Mouse (Mus musculus) CH12.LX (cell line): ENCODE measurements around the gene 4930595D18Rik. TPM values are rescaled to one million over a fixed set of nuclear protein-coding genes. Genes with fewer than 3 reads are reported as not detected.
A peak's percentile ranks its signal among the peaks of the same experiment; 100 is the strongest.

Experiments
- DNase-seq: peaks from one replicate; pipeline ENCODE4 v3.0.0-alpha.2; 2013; ENCODE audit errors: extremely low read depth
- H3K27ac ChIP-seq: 2 replicates; pipeline ENCODE4 v1.5.1; 2012; ENCODE audit warnings: low read depth, mild to moderate bottlenecking, control low read depth, moderate library complexity; ENCODE audit not compliant: insufficient read depth
- H3K27me3 ChIP-seq: replicated peaks from 2 replicates; pipeline ENCODE3; 2012; ENCODE audit warnings: inconsistent platforms
- H3K36me3 ChIP-seq, 2 experiments: replicated peaks in 1 of 2; 2 replicates each; pipeline versions ENCODE3 to v1.6.1; 2012; ENCODE audit warnings: inconsistent platforms in 1 of 2, low read length in 1 of 2, mild to moderate bottlenecking in 1 of 2, mixed read lengths in 1 of 2, moderate library complexity in 1 of 2; ENCODE audit not compliant: control insufficient read depth in 1 of 2, insufficient read depth in 1 of 2
- H3K4me1 ChIP-seq, 2 experiments: 2 replicates each; pipeline ENCODE4 v1.6.1; 2012; ENCODE audit warnings: inconsistent platforms in 1 of 2, moderate library complexity in 1 of 2; ENCODE audit not compliant: insufficient read depth in 2 of 2, control insufficient read depth in 1 of 2
- H3K4me2 ChIP-seq: 2 replicates; pipeline ENCODE4 v1.6.1; 2012; ENCODE audit warnings: low read depth, mild to moderate bottlenecking, control low read depth; ENCODE audit not compliant: poor library complexity, insufficient read depth, severe bottlenecking
- H3K4me3 ChIP-seq, 3 experiments: fragments of 150-350 bp in 1 of 3; sonication (generic) in 1 of 3; replicated peaks in 1 of 3; 2 replicates each; pipeline versions ENCODE3 to v1.5.1; 2011 to 2012; ENCODE audit warnings: low read depth in 2 of 3, low read length in 2 of 3, mild to moderate bottlenecking in 2 of 3, moderate library complexity in 2 of 3, control low read depth in 1 of 3, improper control_type of control experiment in 1 of 3, inconsistent platforms in 1 of 3, mixed read lengths in 1 of 3; ENCODE audit not compliant: poor library complexity in 1 of 3
- H3K79me2 ChIP-seq: replicated peaks from 2 replicates; pipeline ENCODE4 v1.6.1; 2012; ENCODE audit warnings: mild to moderate bottlenecking, moderate library complexity; ENCODE audit not compliant: control insufficient read depth, poor library complexity, insufficient read depth, severe bottlenecking; ENCODE audit errors: extremely low read depth
- H3K9ac ChIP-seq: 2 replicates; pipeline ENCODE4 v1.6.1; 2012; ENCODE audit warnings: low read depth, mild to moderate bottlenecking, control low read depth, moderate library complexity; ENCODE audit not compliant: insufficient read depth
- H3K9me3 ChIP-seq: replicated peaks from 2 replicates; pipeline ENCODE3; 2012; ENCODE audit warnings: low read length, inconsistent platforms, mixed read lengths
- BHLHE40 ChIP-seq: IDR thresholded peaks from 2 replicates; pipeline ENCODE4 v1.6.1; 2011; ENCODE audit warnings: mild to moderate bottlenecking, low read depth, low read length, improper control_type of control experiment
- CHD1 ChIP-seq: IDR thresholded peaks from 2 replicates; pipeline ENCODE4 v1.6.1; 2012; ENCODE audit warnings: low read depth, low read length, improper control_type of control experiment, inconsistent platforms
- CHD2 ChIP-seq: IDR thresholded peaks from 2 replicates; pipeline ENCODE4 v1.6.1; 2011; ENCODE audit warnings: low read length, improper control_type of control experiment
- CTCF ChIP-seq, 2 experiments: IDR thresholded peaks in 1 of 2; conservative IDR thresholded peaks in 1 of 2; 2 replicates each; pipeline ENCODE4 v1.5.1; 2011 to 2012; ENCODE audit warnings: low read depth in 2 of 2, low read length in 2 of 2, improper control_type of control experiment in 1 of 2, inconsistent platforms in 1 of 2, mild to moderate bottlenecking in 1 of 2, moderate library complexity in 1 of 2
- E2F4 ChIP-seq: IDR thresholded peaks from 2 replicates; pipeline ENCODE4 v1.6.1; 2011; ENCODE audit warnings: low read depth, low read length, improper control_type of control experiment; ENCODE audit not compliant: insufficient replicate concordance
- EP300 ChIP-seq: IDR thresholded peaks from 2 replicates; pipeline ENCODE4 v1.6.1; 2011; ENCODE audit warnings: low read length, improper control_type of control experiment
- ETS1 ChIP-seq: conservative IDR thresholded peaks from 2 replicates; pipeline ENCODE4 v1.6.1; 2012; ENCODE audit warnings: low read depth, mild to moderate bottlenecking, inconsistent platforms, low read length, improper control_type of control experiment, moderate library complexity
- GABPA ChIP-seq: IDR thresholded peaks from 2 replicates; pipeline ENCODE4 v1.6.1; 2012; ENCODE audit warnings: low read depth, low read length, improper control_type of control experiment, inconsistent platforms; ENCODE audit not compliant: insufficient replicate concordance
- HCFC1 ChIP-seq: IDR thresholded peaks from 2 replicates; pipeline ENCODE4 v1.6.1; 2012; ENCODE audit warnings: low read depth, mild to moderate bottlenecking, inconsistent platforms, low read length, improper control_type of control experiment
- JUND ChIP-seq: conservative IDR thresholded peaks from 2 replicates; pipeline ENCODE4 v1.6.1; 2011; ENCODE audit warnings: low read depth, low read length, improper control_type of control experiment
- MAFK ChIP-seq: IDR thresholded peaks from 2 replicates; pipeline ENCODE4 v1.6.1; 2011; ENCODE audit warnings: low read length, improper control_type of control experiment; ENCODE audit not compliant: insufficient replicate concordance
- MAX ChIP-seq: IDR thresholded peaks from 2 replicates; pipeline ENCODE4 v1.6.1; 2011; ENCODE audit warnings: low read length, improper control_type of control experiment
- MXI1 ChIP-seq: IDR thresholded peaks from 2 replicates; pipeline ENCODE4 v1.6.1; 2011; ENCODE audit warnings: mild to moderate bottlenecking, low read depth, low read length, improper control_type of control experiment
- MYC ChIP-seq: IDR thresholded peaks from 2 replicates; pipeline ENCODE4 v1.6.1; 2011; ENCODE audit warnings: low read depth, mild to moderate bottlenecking, improper control_type of control experiment, low read length
- PAX5 ChIP-seq: IDR thresholded peaks from 2 replicates; pipeline ENCODE4 v1.6.1; 2012; ENCODE audit warnings: low read length, inconsistent platforms, mixed read lengths
- POLR2A ChIP-seq: IDR thresholded peaks from 2 replicates; pipeline ENCODE4 v1.6.1; 2011; ENCODE audit warnings: low read depth, mild to moderate bottlenecking, improper control_type of control experiment, low read length
- POLR2AphosphoS2 ChIP-seq: IDR thresholded peaks from 2 replicates; pipeline ENCODE4 v1.6.1; 2011; ENCODE audit warnings: low read depth, low read length, improper control_type of control experiment
- RCOR1 ChIP-seq: conservative IDR thresholded peaks from 2 replicates; pipeline ENCODE4 v1.6.1; 2012; ENCODE audit warnings: low read depth, mild to moderate bottlenecking, inconsistent platforms, low read length, improper control_type of control experiment
- SIN3A ChIP-seq: IDR thresholded peaks from 2 replicates; pipeline ENCODE4 v1.6.1; 2012; ENCODE audit warnings: low read length, improper control_type of control experiment, inconsistent platforms
- TCF12 ChIP-seq: IDR thresholded peaks from 2 replicates; pipeline ENCODE4 v1.6.1; 2014; ENCODE audit warnings: low read depth, mild to moderate bottlenecking, inconsistent platforms, low read length, improper control_type of control experiment
- USF1 ChIP-seq: IDR thresholded peaks from 2 replicates; pipeline ENCODE4 v1.6.1; 2014; ENCODE audit warnings: low read depth, mild to moderate bottlenecking, inconsistent platforms, low read length, improper control_type of control experiment
- ZC3H11A ChIP-seq: IDR thresholded peaks from 2 replicates; pipeline ENCODE4 v1.6.1; 2012; ENCODE audit warnings: low read depth, mild to moderate bottlenecking, inconsistent platforms, low read length, improper control_type of control experiment
- ZKSCAN1 ChIP-seq: IDR thresholded peaks from 2 replicates; pipeline ENCODE4 v1.6.1; 2012; ENCODE audit warnings: low read depth, inconsistent platforms, low read length, improper control_type of control experiment, borderline replicate concordance
- ZNF384 ChIP-seq: IDR thresholded peaks from 2 replicates; pipeline ENCODE4 v1.6.1; 2012; ENCODE audit warnings: low read depth, low read length, improper control_type of control experiment, inconsistent platforms
- dilution Hi-C: fragments of 300-500 bp; cut with MboI; formaldehyde crosslinking; loops from 2 replicates; pipeline ENCODE4 v1.14.3; 2020; ENCODE audit warnings: low sequenced_read_pairs; ENCODE audit not compliant: extremely low pct_unique_long_range_greater_than_20kb, extremely low pct_ligation_motif_present
- in situ Hi-C: fragments of 300-500 bp; cut with MboI; formaldehyde crosslinking; loops from 3 replicates; pipeline ENCODE4 v1.14.3; 2019; ENCODE audit warnings: low sequenced_read_pairs, low pct_ligation_motif_present, low pct_unique_long_range_greater_than_20kb, mixed read lengths
- polyA plus RNA-seq: library from polyadenylated mRNA; unstranded; fragments of >175 nt; gene quantifications from 2 replicates; pipeline ENCODE4 v1.2.1, GENCODE M21; 2012; ENCODE audit warnings: low read depth; ENCODE audit not compliant: insufficient read length
- total RNA-seq, 2 experiments: library from RNA; depleted of rRNA; stranded (reverse); fragments of 300-350 nt in 1 of 2; fragments of >200 nt in 1 of 2; gene quantifications; 2 replicates each; pipeline ENCODE4 v1.2.3; 2012 to 2014

The 4930595D18Rik gene
- total and polyA plus RNA-seq, 3 experiments, result 0.57 TPM; not detected in 2

- dilution Hi-C loops, result no loop called here
- no peak overlapping the region for H3K27ac ChIP-seq
- H3K9ac ChIP-seq, result peak overlapping the region; percentile 55
- H3K4me2 ChIP-seq, result peak overlapping the region; percentile 81
- TF ChIP-seq GABPA (no peak), CTCF (conservative IDR thresholded peaks at IDR 0.05 in 1 of 2, IDR thresholded peaks at IDR 0.05 in 1 of 2; ENCODE audit: low read depth in 2 of 2, low read length in 2 of 2) (no peak), MXI1 (peak; percentile 93), ZNF384 (no peak), TCF12 (no peak), ZC3H11A (no peak), PAX5 (no peak), E2F4 (no peak), RCOR1 (no peak), EP300 (no peak), BHLHE40 (peak; percentile 53; the same call in 1 of the 2 replicates), HCFC1 (no peak), ETS1 (peak; percentile 5; the same call in 1 of the 2 replicates), USF1 (no peak), MAFK (no peak), SIN3A (peak; percentile 85), MYC (0 out of 2 replicates have a peak, but pooled peaks have one; percentile 25), MAX (0 out of 2 replicates have a peak, but pooled peaks have one; percentile 33), POLR2A (peak; percentile 22; the same call in 1 of the 2 replicates), POLR2AphosphoS2 (no peak), JUND (no peak), CHD1 (no peak), ZKSCAN1 (no peak), CHD2 (peak; percentile 77)
- in situ Hi-C loops, result loop anchor here (10.0 kb wide), 1 partner anchor 90 kb away; no protein-coding TSS in a partner anchor
- peaks cover 40% of the 10 kb centered on the region for H3K79me2 ChIP-seq
- H3K27me3 ChIP-seq, result no peaks in the 10 kb centered on the region
- peak overlapping the region; percentile 27 to 48 (median 40) for H3K4me3 ChIP-seq
- no peaks in the 10 kb centered on the region for H3K9me3 ChIP-seq
- DNase-seq, result peak; percentile 90
- peaks cover 10 to 45% of the 10 kb centered on the region in 2 experiments for H3K4me1 ChIP-seq
- H3K36me3 ChIP-seq, result peaks cover 0 to 4% of the 10 kb centered on the region in 2 experiments
Observed at GRCm38 (mm10) chr12:111164310-111164751, 20.0 kb downstream of the 4930595D18Rik start.
